Mouse (Mus musculus) spleen, adult 2 months (tissue): ENCODE measurements around the gene Sbp.

Source experiments
- CTCF ChIP-seq: fragments of 200-500 bp; IDR thresholded peaks from 2 replicates; pipeline ENCODE4 v1.5.1; 2011; ENCODE audit warnings: mild to moderate bottlenecking, inconsistent platforms; ENCODE audit not compliant: insufficient read depth, insufficient read length, insufficient replicate concordance; ENCODE audit errors: extremely low read depth
- POLR2A ChIP-seq: fragments of 200-500 bp; IDR thresholded peaks from 2 replicates; pipeline ENCODE4 v1.6.1; 2011; ENCODE audit warnings: low read depth, low read length, inconsistent platforms

- TF ChIP-seq POLR2A (no peak), CTCF (no peak)
Observed at GRCm38 (mm10) chr17:23961573-23962122, 20.2 kb downstream of the Sbp start.
